ENCODE assay signal across 10 mouse cellular contexts in the genomic region with DNA sequence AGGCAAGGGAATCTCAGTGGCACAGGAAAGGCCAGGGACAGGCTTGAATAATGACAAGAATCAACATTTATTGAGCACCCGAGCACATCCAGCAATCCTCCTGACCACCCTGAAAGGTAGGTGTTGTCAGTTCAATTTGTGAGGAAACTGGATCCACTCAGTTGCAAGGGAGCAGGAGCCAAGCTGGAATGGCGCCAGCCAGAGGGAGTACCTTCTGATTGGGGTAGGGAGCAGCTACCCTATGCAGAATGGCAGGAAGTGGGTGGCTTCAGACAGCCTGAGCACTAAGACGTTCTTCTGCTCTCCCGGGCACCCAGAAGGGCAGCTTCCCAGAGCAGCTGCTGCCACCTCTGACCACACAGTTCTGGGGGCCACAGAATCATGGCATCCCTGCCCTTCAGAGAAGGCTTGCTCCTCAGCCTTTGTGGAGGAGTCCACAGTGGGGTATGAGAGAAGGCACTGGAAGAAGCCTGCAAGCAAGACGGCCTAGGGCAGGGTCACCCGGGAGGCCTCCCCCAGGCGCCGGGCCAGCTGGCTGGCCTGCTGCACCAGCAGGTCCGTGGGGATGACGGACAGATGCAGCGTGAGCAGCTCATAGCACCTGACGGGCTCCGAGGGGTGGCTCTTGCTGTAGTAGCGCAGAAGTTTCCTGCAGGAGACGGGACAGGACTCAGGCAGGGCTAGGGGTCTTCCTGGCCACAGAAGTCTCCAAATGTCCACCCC. TPM values are rescaled to one million over a fixed set of nuclear protein-coding genes. Genes with fewer than 3 reads are reported as not detected.
DNase-seq lines count a peak whose midpoint lies in the region; ATAC-seq and TF ChIP-seq lines count a peak whose summit lies in the region.
"Had no signal": no experiment of that assay in that cellular context is flagged by ENCODE, and none has a peak within 500 bp of the region (broad histone marks: within the 10 kb centered on the region; RNA-seq: fewer than 3 reads in every experiment).

No protein-coding gene starts in this region.

- peak; percentile 63 for DNase-seq in gastrocnemius, adult 2 months
- no peak for DNase-seq in gastrocnemius, postnatal 25 days
- peak; percentile 49 for DNase-seq in urinary bladder, postnatal 14 days (ENCODE audit: low spot score)
- no peak for DNase-seq in urinary bladder, adult 2 months (ENCODE audit: low spot score)
- DNase-seq in kidney, postnatal 14 days: peak; percentile 62
- no peak for DNase-seq in hindbrain, embryonic 10.5 days (ENCODE audit: low spot score)

- peaks cover 19% of the 10 kb centered on the region for H3K27me3 ChIP-seq in hindbrain, embryonic 10.5 days (ENCODE audit: insufficient read depth, poor library complexity, severe bottlenecking)
- H3K27me3 ChIP-seq: CH12.LX; neural tube, embryonic 13.5 days had no signal

- H3K9me3 ChIP-seq in hindbrain, embryonic 10.5 days: no peaks in the 10 kb centered on the region
- H3K9me3 ChIP-seq: neural tube, embryonic 13.5 days had no signal

- 74% methylated on average over 15 of the region's 15 CpGs for WGBS in hindbrain, embryonic 10.5 days

- no peak overlapping the region for H3K4me3 ChIP-seq in gastrocnemius, adult 2 months
- no peak overlapping the region for H3K4me3 ChIP-seq in hindbrain, embryonic 10.5 days
- H3K4me3 ChIP-seq: neural tube, embryonic 13.5 days had no signal

- H3K36me3 ChIP-seq in hindbrain, embryonic 10.5 days: no peaks in the 10 kb centered on the region; the same call in 1 of the 2 replicates
- H3K36me3 ChIP-seq: neural tube, embryonic 13.5 days had no signal

- no peak for ATAC-seq in megakaryocyte, adult 5-6 weeks (ENCODE audit: poor library complexity, severe bottlenecking)
- no peak for ATAC-seq in inflammation-experienced regulatory T-cells, adult 6 months

- TF ChIP-seq CTCF in gastrocnemius, adult 2 months (IDR thresholded peaks at IDR 0.05): no peak

- H3K27ac ChIP-seq in gastrocnemius, adult 2 months: no peak overlapping the region
- H3K27ac ChIP-seq in hindbrain, embryonic 10.5 days: no peak overlapping the region; the same call in 1 of the 2 replicates
- H3K27ac ChIP-seq: neural tube, embryonic 13.5 days had no signal

- peaks cover 46% of the 10 kb centered on the region for H3K4me1 ChIP-seq in hindbrain, embryonic 10.5 days (replicated peaks)

- intact Hi-C loops in gastrocnemius, adult 2 months (cut with DNase I): no loop called here

RNA-seq across cellular contexts. Expression of gene Pyroxd2, which starts 2.7 kb away (rescaled TPM):
- 1 to 10 TPM in 1 of 2 experiments, under 1 TPM in 1; 0.48 to 1.4 TPM for total RNA-seq in gastrocnemius, adult 2 months (2021)
- 1 to 10 TPM in 1 of 2 experiments, under 1 TPM in 1; 0.82 to 2.1 TPM for total RNA-seq in gastrocnemius, postnatal 25 days (2021)
- polyA plus RNA-seq in urinary bladder, adult 2 months (2012; rRNA removed): 7.2 and 9.0 TPM in 2 replicates
- 0.98 and 1.5 TPM in 2 replicates for total RNA-seq in megakaryocyte, adult 5-6 weeks (2015)
- 0.40 and 2.0 TPM in 2 replicates for total RNA-seq in megakaryocyte, adult 5-6 weeks (2017)
- polyA plus RNA-seq in hindbrain, embryonic 10.5 days (2016; fragmentation: Nextera tagmentation; extraction: Ambion mirVana): 0.68 and 1.3 TPM in 2 replicates
- polyA plus RNA-seq in inflammation-experienced regulatory T-cells, adult 6 months (2017; shearing (Covaris generic)): under 1 TPM in 2 of 3 experiments, not detected in 1; 0.38 to 0.55 TPM
- total RNA-seq: CH12.LX had no signal

RNA-seq across cellular contexts. Expression of gene Hps1, which starts 24.5 kb away (rescaled TPM):
- total RNA-seq in gastrocnemius, adult 2 months (2021): under 1 TPM; 0.50 to 0.59 TPM
- total RNA-seq in gastrocnemius, postnatal 25 days (2021): under 1 TPM; 0.72 to 0.99 TPM
- 21.4 and 24.3 TPM in 2 replicates for polyA plus RNA-seq in urinary bladder, adult 2 months (2012; rRNA removed)
- 10.5 and 14.2 TPM in 2 replicates for total RNA-seq in megakaryocyte, adult 5-6 weeks (2015)
- total RNA-seq in megakaryocyte, adult 5-6 weeks (2017): 14.3 and 23.3 TPM in 2 replicates
- 19.2 and 21.6 TPM in 2 replicates for polyA plus RNA-seq in hindbrain, embryonic 10.5 days (2016; fragmentation: Nextera tagmentation; extraction: Ambion mirVana)
- polyA plus RNA-seq in inflammation-experienced regulatory T-cells, adult 6 months (2017; shearing (Covaris generic)): 10 to 100 TPM in 2 of 3 experiments, 1 to 10 TPM in 1; 9.9 to 12.1 (median 10.1) TPM

Comparison
In these comparisons a context has a peak if more than half of its experiments do, and no peak if none do; other contexts are left out.
1. DNase-seq: peak in gastrocnemius, adult 2 months (single experiment), urinary bladder, postnatal 14 days (single experiment) and kidney, postnatal 14 days (single experiment); none in gastrocnemius, postnatal 25 days (single experiment), urinary bladder, adult 2 months (single experiment) and hindbrain, embryonic 10.5 days (single experiment).
2. RNA of gene Hps1, which starts 24.5 kb away (total RNA-seq): 10.5 to 23.3 TPM in megakaryocyte, adult 5-6 weeks; 0.72 to 0.99 TPM in gastrocnemius, postnatal 25 days and 0.50 to 0.59 TPM in gastrocnemius, adult 2 months; every median in the first group is over 4 times any median in the second.